Mouse (Mus musculus) brain, embryonic 14.5 days (tissue): Measurements from ENCODE around the gene Rims3.

Source experiments
- CTCF ChIP-seq: fragments of 200-500 bp; IDR thresholded peaks from 2 replicates; pipeline ENCODE4 v1.5.1; 2012; ENCODE audit warnings: inconsistent platforms, mild to moderate bottlenecking, moderate library complexity, borderline replicate concordance; ENCODE audit not compliant: insufficient read depth, insufficient read length; ENCODE audit errors: extremely low read depth
- POLR2A ChIP-seq: fragments of 200-500 bp; IDR thresholded peaks from 2 replicates; pipeline ENCODE4 v1.6.1; 2012; ENCODE audit warnings: mild to moderate bottlenecking, inconsistent platforms, borderline replicate concordance; ENCODE audit not compliant: poor library complexity, insufficient read depth, insufficient read length, severe bottlenecking; ENCODE audit errors: extremely low read depth

- TF ChIP-seq POLR2A: no peak
- TF ChIP-seq CTCF: no peak
Measured at GRCm38 (mm10) chr4:120895226-120895625, 40.6 kb downstream of the Rims3 start.
